ENCODE assay signal across 23 mouse cellular contexts in genomic region chr1:180698063-180698462, GRCm38 (mm10). TPM values are rescaled to one million over a fixed set of nuclear protein-coding genes. Genes with fewer than 3 reads are reported as not detected.
"Had no signal": no experiment of that assay in that cellular context is flagged by ENCODE, and none has a peak within 500 bp of the region (broad histone marks: within the 10 kb centered on the region; RNA-seq: fewer than 3 reads in every experiment).

No protein-coding gene starts in this region.

- DNase-seq: kidney, adult 2 months; kidney, postnatal 25 days; layer of hippocampus, adult 9-11 months; liver, embryonic 13.5 days; lung, adult 2 months; lung, postnatal 14 days; lung, postnatal 4 days; midbrain, embryonic 14.5 days; thymus, adult 2 months; thymus, postnatal 25 days had no signal

- H3K9me3 ChIP-seq: liver, embryonic 13.5 days; megakaryocyte, embryonic 14.5 days; midbrain, embryonic 10.5 days had no signal

- H3K4me3 ChIP-seq: layer of hippocampus, adult 2 months had no signal

- H3K9ac ChIP-seq: liver, embryonic 13.5 days had no signal

- H3K4me2 ChIP-seq: liver, embryonic 13.5 days had no signal

- H3K27ac ChIP-seq: kidney, postnatal 0 days; layer of hippocampus, adult 2 months; liver, embryonic 13.5 days; midbrain, embryonic 10.5 days; stomach, postnatal 0 days had no signal

- H3K36me3 ChIP-seq: liver, embryonic 13.5 days; midbrain, embryonic 10.5 days had no signal

RNA-seq across cellular contexts. Expression of gene Mixl1, which starts 1.2 kb away (rescaled TPM):
- total RNA-seq: layer of hippocampus, adult 2 months; layer of hippocampus, postnatal 25 days; left cerebral cortex, adult 18-20 months; left cerebral cortex, postnatal 25 days; liver, adult 2 months; midbrain, postnatal 0 days had no signal
- polyA plus RNA-seq: kidney, adult 2 months; large intestine, adult 2 months; liver, adult 2 months; lung, adult 2 months; midbrain, embryonic 14.5 days; neural tube, embryonic 14.5 days; small intestine, adult 2 months had no signal
